Mouse (Mus musculus): Measurements from ENCODE around the gene Gdf7.
A peak's percentile ranks its signal among the peaks of the same experiment; 100 is the strongest.

Gene Gdf7

GRCm38 (mm10) chr12:8326825-8327674 lies 25.3 kb upstream of the Gdf7 start:
- DNase-seq (ENCODE audit: low spot score): peak; percentile 94

- DNase-seq (ENCODE audit: low spot score): no peak
Observed at GRCm38 (mm10) chr12:8325943-8326522, 24.3 kb upstream of the Gdf7 start.

- no peak for DNase-seq (ENCODE audit: low spot score)
Observed at GRCm38 (mm10) chr12:8325245-8325942, 23.6 kb upstream of the Gdf7 start.

- no peak for DNase-seq (ENCODE audit: low spot score)
Observed at GRCm38 (mm10) chr12:8324086-8324485, 22.3 kb upstream of the Gdf7 start.

GRCm38 (mm10) chr12:8321506-8321905 lies 19.8 kb upstream of the Gdf7 start:
- peak; percentile 43 for DNase-seq (ENCODE audit: low spot score)

- peak; percentile 79 for DNase-seq (ENCODE audit: low spot score)
Observed at GRCm38 (mm10) chr12:8320084-8320713, 18.4 kb upstream of the Gdf7 start.

GRCm38 (mm10) chr12:8316541-8316940 lies 14.8 kb upstream of the Gdf7 start:
- DNase-seq (ENCODE audit: low spot score): no peak

GRCm38 (mm10) chr12:8313773-8314172 lies 12.0 kb upstream of the Gdf7 start:
- DNase-seq (ENCODE audit: low spot score): no peak

- peak; percentile 86 for DNase-seq (ENCODE audit: low spot score)
Observed at GRCm38 (mm10) chr12:8313270-8313771, 11.6 kb upstream of the Gdf7 start, which contains the start of gene Hs1bp3. Hs1bp3 (plus strand) TSS chr12:8313432.

GRCm38 (mm10) chr12:8312266-8312665 lies 10.5 kb upstream of the Gdf7 start:
- DNase-seq (ENCODE audit: low spot score): no peak

GRCm38 (mm10) chr12:8310992-8311391 lies 9.2 kb upstream of the Gdf7 start:
- DNase-seq (ENCODE audit: low spot score): no peak

- no peak for DNase-seq (ENCODE audit: low spot score)
Observed at GRCm38 (mm10) chr12:8306910-8307309, 5.2 kb upstream of the Gdf7 start.

- peak; percentile 56 for DNase-seq (ENCODE audit: low spot score)
Observed at GRCm38 (mm10) chr12:8306432-8306831, 4.7 kb upstream of the Gdf7 start.

- no peak for DNase-seq (ENCODE audit: low spot score)
Observed at GRCm38 (mm10) chr12:8305258-8305657, 3.5 kb upstream of the Gdf7 start.

GRCm38 (mm10) chr12:8301011-8301814 lies 541 bp downstream of the Gdf7 start:
- no peak for DNase-seq (ENCODE audit: low spot score)

- DNase-seq (ENCODE audit: low spot score): no peak
Observed at GRCm38 (mm10) chr12:8300521-8300920, 1.2 kb downstream of the Gdf7 start.

- DNase-seq (ENCODE audit: low spot score): no peak
Observed at GRCm38 (mm10) chr12:8300111-8300480, 1.7 kb downstream of the Gdf7 start.

GRCm38 (mm10) chr12:8299143-8300110 lies 2.3 kb downstream of the Gdf7 start:
- no peak for DNase-seq (ENCODE audit: low spot score)

GRCm38 (mm10) chr12:8298361-8299142 lies 3.2 kb downstream of the Gdf7 start:
- no peak for DNase-seq (ENCODE audit: low spot score)

Data from ovary, postnatal 36 days (tissue).